Mouse (Mus musculus): ENCODE data around the gene Mapkap1. TPM values are rescaled to one million over a fixed set of nuclear protein-coding genes. Genes with fewer than 3 reads are reported as not detected.

Gene Mapkap1
- total RNA-seq, 2 experiments from 2014 or later = 55.1 to 69.0 TPM

GRCm38 (mm10) chr2:34608917-34609316 is 202.3 kb downstream of the Mapkap1 start:
- intact Hi-C loops (cut with DNase I) = no loop called here
- Histone ChIP-seq H3K4me3 (no peak overlapping the region), H3K27ac (no peak overlapping the region)
- no peak for DNase-seq
- no peak for TF ChIP-seq CTCF (IDR thresholded peaks at IDR 0.05)

GRCm38 (mm10) chr2:34609516-34609915 is 202.9 kb downstream of the Mapkap1 start:
- TF ChIP-seq CTCF (IDR thresholded peaks at IDR 0.05) = no peak
- no peak for DNase-seq

GRCm38 (mm10) chr2:34620778-34621415 is 214.3 kb downstream of the Mapkap1 start:
- Histone ChIP-seq H3K27ac (peak overlapping the region; percentile 74), H3K4me3 (no peak overlapping the region)
- peak; percentile 31 for DNase-seq
- intact Hi-C loops (cut with DNase I) = loop anchor here (10.0 kb wide), 1 partner anchor 736 kb away; the partner anchor contains the start of gene Mvb12b
- no peak for TF ChIP-seq CTCF (IDR thresholded peaks at IDR 0.05)

More at GRCm38 (mm10) chr2:34609516-34609915, 202.9 kb downstream of the Mapkap1 start:
- intact Hi-C loops (cut with DNase I) = no loop called here
- Histone ChIP-seq H3K4me3 (no peak overlapping the region), H3K27ac (no peak overlapping the region)

GRCm38 (mm10) chr2:34621485-34621884 is 214.9 kb downstream of the Mapkap1 start:
- Histone ChIP-seq H3K4me3 (no peak overlapping the region), H3K27ac (peak overlapping the region; percentile 74)
- intact Hi-C loops (cut with DNase I) = loop anchor here (10.0 kb wide), 1 partner anchor 737 kb away; the partner anchor contains the start of gene Mvb12b
- no peak for DNase-seq
- no peak for TF ChIP-seq CTCF (IDR thresholded peaks at IDR 0.05)

GRCm38 (mm10) chr2:34622518-34622917 is 215.9 kb downstream of the Mapkap1 start:
- DNase-seq = peak; percentile 88
- TF ChIP-seq CTCF (IDR thresholded peaks at IDR 0.05) = no peak
- H3K4me3 ChIP-seq = no peak overlapping the region
- intact Hi-C loops (cut with DNase I) = loop anchor here (10.0 kb wide), 1 partner anchor 738 kb away; the partner anchor contains the start of gene Mvb12b
- H3K27ac ChIP-seq = peak overlapping the region; percentile 74

- DNase-seq = no peak
- Histone ChIP-seq H3K4me3 (no peak overlapping the region), H3K27ac (peak overlapping the region; percentile 74)
- no peak for TF ChIP-seq CTCF (IDR thresholded peaks at IDR 0.05)
- intact Hi-C loops (cut with DNase I) = loop anchor here (10.0 kb wide), 1 partner anchor 738 kb away; the partner anchor contains the start of gene Mvb12b
Measured at GRCm38 (mm10) chr2:34623181-34623580, 216.6 kb downstream of the Mapkap1 start.

GRCm38 (mm10) chr2:34624076-34624475 is 217.5 kb downstream of the Mapkap1 start:
- H3K4me3 ChIP-seq = no peak overlapping the region
- no peak for TF ChIP-seq CTCF (IDR thresholded peaks at IDR 0.05)
- no peak for DNase-seq
- intact Hi-C loops (cut with DNase I) = loop anchor here (10.0 kb wide), 1 partner anchor 739 kb away; the partner anchor contains the start of gene Mvb12b
- no peak overlapping the region for H3K27ac ChIP-seq

- DNase-seq = peak; percentile 51
- H3K4me3 ChIP-seq = no peak overlapping the region
- no peak for TF ChIP-seq CTCF (IDR thresholded peaks at IDR 0.05)
- H3K27ac ChIP-seq = no peak overlapping the region
- intact Hi-C loops (cut with DNase I) = loop anchor here (10.0 kb wide), 1 partner anchor 743 kb away; the partner anchor contains the start of gene Mvb12b
Measured at GRCm38 (mm10) chr2:34627328-34628226, 221.0 kb downstream of the Mapkap1 start.

- intact Hi-C loops (cut with DNase I) = loop anchor here (10.0 kb wide), 1 partner anchor 744 kb away; the partner anchor contains the start of gene Mvb12b
- DNase-seq = no peak
- Histone ChIP-seq H3K4me3 (no peak overlapping the region), H3K27ac (peak overlapping the region; percentile 10; the same call in 1 of the 2 replicates)
- no peak for TF ChIP-seq CTCF (IDR thresholded peaks at IDR 0.05)
Measured at GRCm38 (mm10) chr2:34628903-34629540, 222.5 kb downstream of the Mapkap1 start.

GRCm38 (mm10) chr2:34629758-34630157 is 223.2 kb downstream of the Mapkap1 start:
- no peak for DNase-seq
- intact Hi-C loops (cut with DNase I) = loop anchor here (10.0 kb wide), 3 partner anchors 225 to 745 kb away; partner anchors contain the start of genes Mapkap1, Mvb12b and Pbx3
- no peak for TF ChIP-seq CTCF (IDR thresholded peaks at IDR 0.05)
- Histone ChIP-seq H3K27ac (no peak overlapping the region), H3K4me3 (no peak overlapping the region)

- TF ChIP-seq CTCF (IDR thresholded peaks at IDR 0.05) = no peak
- DNase-seq = peak; percentile 46
- H3K4me3 ChIP-seq = no peak overlapping the region
- intact Hi-C loops (cut with DNase I) = loop anchor here (10.0 kb wide), 2 partner anchors 226 to 256 kb away; partner anchors contain the start of genes Mapkap1 and Pbx3
- no peak overlapping the region for H3K27ac ChIP-seq
Measured at GRCm38 (mm10) chr2:34630445-34630844, 223.9 kb downstream of the Mapkap1 start.

GRCm38 (mm10) chr2:34632051-34632450 is 225.5 kb downstream of the Mapkap1 start:
- no peak overlapping the region for H3K27ac ChIP-seq
- H3K4me3 ChIP-seq = no peak overlapping the region
- intact Hi-C loops (cut with DNase I) = loop anchor here (10.0 kb wide), 2 partner anchors 227 to 257 kb away; partner anchors contain the start of genes Mapkap1 and Pbx3
- no peak for DNase-seq
- TF ChIP-seq CTCF (IDR thresholded peaks at IDR 0.05) = no peak

Data from gastrocnemius, adult 2 months (tissue).